Mouse (Mus musculus) erythroblast, embryonic 14.5 days (primary cell): ENCODE results near the gene Smad5. TPM values are rescaled to one million over a fixed set of nuclear protein-coding genes. Genes with fewer than 3 reads are reported as not detected.

ENCODE experiments used
- H3K27me3 ChIP-seq: 2 replicates; pipeline ENCODE4 v1.6.1; 2012; ENCODE audit warnings: inconsistent platforms; ENCODE audit not compliant: control insufficient read depth
- H3K36me3 ChIP-seq: 2 replicates; pipeline ENCODE4 v1.6.1; 2012; ENCODE audit warnings: mild to moderate bottlenecking, inconsistent platforms; ENCODE audit not compliant: control insufficient read depth
- H3K4me1 ChIP-seq: 2 replicates; pipeline ENCODE4 v1.6.1; 2012; ENCODE audit warnings: inconsistent platforms; ENCODE audit not compliant: control insufficient read depth
- H3K4me3 ChIP-seq: replicated peaks from 2 replicates; pipeline ENCODE3; 2012; ENCODE audit warnings: moderate library complexity, mild to moderate bottlenecking, inconsistent platforms
- H3K9me3 ChIP-seq: 2 replicates; pipeline ENCODE4 v1.6.1; 2012; ENCODE audit warnings: low read length, inconsistent platforms, mixed read lengths; ENCODE audit not compliant: control insufficient read depth
- GATA1 ChIP-seq: IDR thresholded peaks from 2 replicates; pipeline ENCODE4 v1.6.1; 2012; ENCODE audit warnings: low read length, inconsistent platforms, mixed read lengths
- TAL1 ChIP-seq: IDR thresholded peaks from 3 replicates; pipeline ENCODE4 v1.6.1; 2012; ENCODE audit warnings: low read length, inconsistent platforms, mixed read lengths
- polyA plus RNA-seq: library from polyadenylated mRNA; stranded (reverse); fragments of >175 nt; gene quantifications from 2 replicates; pipeline ENCODE4 v1.2.3, GENCODE M21; 2012

Gene Smad5
- polyA plus RNA-seq, 1 experiment = 0.01 TPM

- no peak overlapping the region for H3K4me3 ChIP-seq
- TF ChIP-seq GATA1 = no peak
- no peak for TF ChIP-seq TAL1
- no peaks in the 10 kb centered on the region for H3K9me3 ChIP-seq
- H3K4me1 ChIP-seq = peaks cover 3% of the 10 kb centered on the region; the same call in 1 of the 2 replicates
- peaks cover 12% of the 10 kb centered on the region for H3K27me3 ChIP-seq
- no peaks in the 10 kb centered on the region for H3K36me3 ChIP-seq
Observed at GRCm38 (mm10) chr13:56762446-56763229, 59.8 kb downstream of the Smad5 start.

- no peaks in the 10 kb centered on the region for H3K9me3 ChIP-seq
- no peaks in the 10 kb centered on the region for H3K36me3 ChIP-seq
- H3K4me1 ChIP-seq = peaks cover 3% of the 10 kb centered on the region; the same call in 1 of the 2 replicates
- peaks cover 12% of the 10 kb centered on the region for H3K27me3 ChIP-seq
- H3K4me3 ChIP-seq = no peak overlapping the region
- TF ChIP-seq GATA1 = no peak
- TF ChIP-seq TAL1 = no peak
Observed at GRCm38 (mm10) chr13:56765284-56766032, 62.6 kb downstream of the Smad5 start.

- Histone ChIP-seq H3K4me1 (peaks cover 3% of the 10 kb centered on the region; the same call in 1 of the 2 replicates), H3K36me3 (no peaks in the 10 kb centered on the region), H3K4me3 (no peak overlapping the region), H3K9me3 (no peaks in the 10 kb centered on the region), H3K27me3 (peaks cover 12% of the 10 kb centered on the region)
- TF ChIP-seq TAL1 = no peak
- no peak for TF ChIP-seq GATA1
Observed at GRCm38 (mm10) chr13:56766211-56766610, 63.4 kb downstream of the Smad5 start.

- Histone ChIP-seq H3K9me3 (no peaks in the 10 kb centered on the region), H3K4me1 (peaks cover 3% of the 10 kb centered on the region; the same call in 1 of the 2 replicates), H3K4me3 (no peak overlapping the region), H3K36me3 (no peaks in the 10 kb centered on the region), H3K27me3 (peaks cover 6% of the 10 kb centered on the region)
- TF ChIP-seq GATA1 = no peak
- no peak for TF ChIP-seq TAL1
Observed at GRCm38 (mm10) chr13:56769431-56769830, 66.6 kb downstream of the Smad5 start.

- Histone ChIP-seq H3K4me1 (peaks cover 3% of the 10 kb centered on the region; the same call in 1 of the 2 replicates), H3K4me3 (no peak overlapping the region), H3K9me3 (no peaks in the 10 kb centered on the region), H3K27me3 (peaks cover 3% of the 10 kb centered on the region), H3K36me3 (no peaks in the 10 kb centered on the region)
- TF ChIP-seq GATA1 (no peak), TAL1 (no peak)
Observed at GRCm38 (mm10) chr13:56770136-56770578, 67.3 kb downstream of the Smad5 start.

GRCm38 (mm10) chr13:56770786-56771185 lies 68.0 kb downstream of the Smad5 start:
- TF ChIP-seq TAL1 = no peak
- TF ChIP-seq GATA1 = no peak
- no peaks in the 10 kb centered on the region for H3K4me1 ChIP-seq
- H3K36me3 ChIP-seq = no peaks in the 10 kb centered on the region
- no peak overlapping the region for H3K4me3 ChIP-seq
- no peaks in the 10 kb centered on the region for H3K27me3 ChIP-seq
- no peaks in the 10 kb centered on the region for H3K9me3 ChIP-seq

GRCm38 (mm10) chr13:56772592-56772991 lies 69.8 kb downstream of the Smad5 start:
- no peak overlapping the region for H3K4me3 ChIP-seq
- no peaks in the 10 kb centered on the region for H3K27me3 ChIP-seq
- no peak for TF ChIP-seq GATA1
- TF ChIP-seq TAL1 = no peak
- no peaks in the 10 kb centered on the region for H3K36me3 ChIP-seq
- no peaks in the 10 kb centered on the region for H3K4me1 ChIP-seq
- no peaks in the 10 kb centered on the region for H3K9me3 ChIP-seq

GRCm38 (mm10) chr13:56773262-56773870 lies 70.6 kb downstream of the Smad5 start:
- no peaks in the 10 kb centered on the region for H3K27me3 ChIP-seq
- H3K36me3 ChIP-seq = no peaks in the 10 kb centered on the region
- no peaks in the 10 kb centered on the region for H3K4me1 ChIP-seq
- H3K4me3 ChIP-seq = no peak overlapping the region
- H3K9me3 ChIP-seq = no peaks in the 10 kb centered on the region
- TF ChIP-seq GATA1 (no peak), TAL1 (no peak)

- Histone ChIP-seq H3K9me3 (no peaks in the 10 kb centered on the region), H3K27me3 (no peaks in the 10 kb centered on the region), H3K4me1 (no peaks in the 10 kb centered on the region), H3K4me3 (no peak overlapping the region), H3K36me3 (no peaks in the 10 kb centered on the region)
- TF ChIP-seq GATA1 (no peak), TAL1 (no peak)
Observed at GRCm38 (mm10) chr13:56774304-56774703, 71.5 kb downstream of the Smad5 start.
